Mouse (Mus musculus) MEL (cell line): ENCODE measurements around the gene Itpr3.

Experiments
- CTCF ChIP-seq, 3 experiments: IDR thresholded peaks in 2 of 3; conservative IDR thresholded peaks in 1 of 3; 2 replicates each; pipeline ENCODE4 v1.5.1; 2011 to 2012; ENCODE audit warnings: low read length in 3 of 3, low read depth in 2 of 3, mild to moderate bottlenecking in 2 of 3, improper control_type of control experiment in 1 of 3, inconsistent platforms in 1 of 3, mixed read lengths in 1 of 3, moderate library complexity in 1 of 3; ENCODE audit not compliant: control insufficient read depth in 1 of 3, insufficient read depth in 1 of 3, poor library complexity in 1 of 3, severe bottlenecking in 1 of 3
- ELF1 ChIP-seq: IDR thresholded peaks from 2 replicates; pipeline ENCODE4 v1.6.1; 2014; ENCODE audit warnings: low read depth, mild to moderate bottlenecking, inconsistent platforms, low read length, improper control_type of control experiment, moderate library complexity
- MAX ChIP-seq: IDR thresholded peaks from 2 replicates; pipeline ENCODE4 v1.6.1; 2011; ENCODE audit warnings: low read length, improper control_type of control experiment
- MEF2A ChIP-seq: IDR thresholded peaks from 2 replicates; pipeline ENCODE4 v1.6.1; 2014; ENCODE audit warnings: low read depth, mild to moderate bottlenecking, inconsistent platforms, low read length, improper control_type of control experiment; ENCODE audit not compliant: poor library complexity, insufficient replicate concordance, severe bottlenecking; ENCODE audit errors: extremely low read depth
- NRF1 ChIP-seq: IDR thresholded peaks from 2 replicates; pipeline ENCODE4 v1.6.1; 2014; ENCODE audit warnings: low read depth, mild to moderate bottlenecking, inconsistent platforms, low read length, improper control_type of control experiment, moderate library complexity; ENCODE audit not compliant: poor library complexity, insufficient read depth, severe bottlenecking
- POLR2A ChIP-seq, 2 experiments: IDR thresholded peaks; 2 replicates each; pipeline ENCODE4 v1.6.1; 2011 to 2012; ENCODE audit warnings: low read length in 2 of 2, mild to moderate bottlenecking in 2 of 2, control low read depth in 1 of 2, improper control_type of control experiment in 1 of 2, low read depth in 1 of 2, moderate library complexity in 1 of 2; ENCODE audit not compliant: control insufficient read depth in 1 of 2, insufficient read depth in 1 of 2, poor library complexity in 1 of 2
- POLR2AphosphoS2 ChIP-seq: IDR thresholded peaks from 2 replicates; pipeline ENCODE4 v1.6.1; 2011; ENCODE audit warnings: low read length, improper control_type of control experiment
- SIN3A ChIP-seq: IDR thresholded peaks from 2 replicates; pipeline ENCODE4 v1.6.1; 2012; ENCODE audit warnings: low read length, improper control_type of control experiment, inconsistent platforms
- USF2 ChIP-seq, 2 experiments: IDR thresholded peaks; 2 replicates each; pipeline ENCODE4 v1.6.1; 2011 to 2012; ENCODE audit warnings: improper control_type of control experiment in 2 of 2, low read length in 2 of 2, borderline replicate concordance in 1 of 2, inconsistent platforms in 1 of 2, low read depth in 1 of 2, mild to moderate bottlenecking in 1 of 2; ENCODE audit not compliant: insufficient read depth in 1 of 2
- ZNF384 ChIP-seq: IDR thresholded peaks from 2 replicates; pipeline ENCODE4 v1.6.1; 2012; ENCODE audit warnings: low read depth, mild to moderate bottlenecking, inconsistent platforms, low read length, improper control_type of control experiment

GRCm38 (mm10) chr17:27074849-27075745 is 18.0 kb downstream of the Itpr3 start:
- TF ChIP-seq MAX (no peak), POLR2AphosphoS2 (no peak), SIN3A (no peak), MEF2A (no peak), USF2 (IDR thresholded peaks at IDR 0.05; ENCODE audit: borderline replicate concordance in 1 of 2, insufficient read depth in 1 of 2, low read depth in 1 of 2, low read length in 2 of 2) (no peak), NRF1 (no peak), ELF1 (no peak), ZNF384 (no peak), CTCF (IDR thresholded peaks at IDR 0.05 in 2 of 3, conservative IDR thresholded peaks at IDR 0.05 in 1 of 3; ENCODE audit: control insufficient read depth in 1 of 3, insufficient read depth in 1 of 3, low read depth in 2 of 3, low read length in 3 of 3, poor library complexity in 1 of 3, severe bottlenecking in 1 of 3) (no peak), POLR2A (IDR thresholded peaks at IDR 0.05; ENCODE audit: control insufficient read depth in 1 of 2, insufficient read depth in 1 of 2, low read depth in 1 of 2, low read length in 2 of 2, poor library complexity in 1 of 2) (no peak)
